Mouse (Mus musculus) ovary, postnatal 10 days (tissue): ENCODE measurements around the gene Usp47.
"Not testable (repeated sequence)": the region's sequence is repeated elsewhere in the genome, so short reads cannot be mapped to it uniquely, and the experiment has no call there.

Source experiments
- DNase-seq: peaks from one replicate; pipeline ENCODE4 v3.0.0; 2022; ENCODE audit warnings: low spot score

Usp47 gene

DNA sequence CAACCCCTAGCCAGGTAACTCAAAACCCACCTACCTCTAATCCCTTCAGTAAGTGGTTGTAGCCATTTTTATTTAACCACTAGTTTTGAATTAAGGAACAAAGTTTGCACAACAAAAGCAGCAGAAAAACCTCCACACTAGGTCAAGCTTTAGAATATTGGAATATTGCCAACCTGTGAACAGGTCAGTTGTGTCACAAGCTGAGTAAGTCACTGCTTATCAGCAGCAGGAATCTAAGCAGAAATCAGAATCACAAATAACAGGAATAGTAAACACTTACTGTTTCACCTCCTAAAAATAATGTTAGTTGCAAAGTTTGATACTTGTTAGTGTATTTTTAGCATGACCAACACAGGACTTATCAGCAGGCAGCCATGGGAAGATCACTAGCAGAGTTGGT, 17.0 kb downstream of the Usp47 start:
- DNase-seq: no peak

DNA sequence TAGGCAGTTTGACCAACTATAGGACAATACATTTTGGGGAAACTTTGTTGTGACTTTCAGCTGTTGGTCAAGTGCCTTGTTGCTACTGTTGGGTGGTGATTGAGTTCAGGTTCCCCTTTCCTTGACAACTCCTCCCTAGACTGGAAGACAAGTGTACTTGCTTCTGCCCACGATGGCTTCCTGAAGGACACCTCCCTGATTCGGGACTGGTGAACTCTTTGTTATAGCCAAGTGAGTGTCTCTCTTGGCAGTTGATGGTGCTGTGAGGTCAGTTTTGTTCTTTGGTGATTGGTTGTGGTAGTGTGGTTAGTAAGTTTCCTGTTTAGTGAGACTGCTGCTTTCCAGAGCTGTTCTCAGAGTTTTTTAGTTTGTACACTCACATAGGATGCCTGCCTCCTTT, 19.5 kb downstream of the Usp47 start:
- no peak for DNase-seq

DNA sequence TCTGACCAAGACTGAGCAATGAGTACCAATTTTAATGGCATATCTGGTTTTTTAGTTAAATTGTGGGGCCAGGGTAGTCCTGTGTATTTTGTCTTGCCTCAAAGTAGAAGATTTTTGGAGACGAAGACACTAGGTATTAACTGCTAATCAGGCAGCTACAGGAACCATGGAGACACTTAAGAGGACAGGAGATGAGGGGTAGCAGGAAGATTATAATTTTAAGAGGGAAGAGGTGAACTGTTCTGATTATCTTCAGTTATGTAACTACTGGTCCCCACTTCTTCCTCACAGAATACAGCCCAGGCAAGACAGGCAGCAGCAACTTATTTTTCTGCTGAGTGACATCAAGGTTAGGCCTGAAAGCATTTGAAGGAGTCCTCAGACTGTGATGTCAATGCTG, 21.9 kb downstream of the Usp47 start:
- no peak for DNase-seq

DNA sequence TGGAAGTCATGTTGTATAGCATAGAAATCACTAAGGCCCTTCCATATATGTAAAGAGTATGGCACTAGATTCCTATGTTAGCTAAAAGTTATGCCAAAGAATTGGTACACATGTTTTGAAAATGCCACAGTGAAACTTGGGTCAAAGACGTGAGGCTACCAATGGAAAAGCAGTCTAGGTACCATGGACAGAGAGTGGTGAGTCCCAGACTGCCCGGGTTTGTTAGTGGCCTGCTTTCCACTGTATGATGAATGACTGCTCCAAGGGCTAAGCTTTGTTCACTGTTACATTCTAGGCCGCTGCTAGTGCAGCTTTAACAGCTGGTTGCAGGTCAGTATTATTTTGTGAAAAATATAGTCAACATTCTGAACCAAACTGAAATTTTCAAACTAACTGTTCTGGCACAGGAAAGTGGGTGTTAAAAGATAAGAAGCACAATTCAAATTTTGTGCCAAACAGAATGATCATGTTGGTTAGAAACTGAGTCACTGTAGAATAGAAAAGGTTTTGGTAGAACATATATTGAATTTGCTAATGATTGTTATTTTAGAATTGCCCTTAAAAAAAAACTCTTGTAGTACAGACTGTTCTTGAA, 22.6 kb downstream of the Usp47 start:
- no peak for DNase-seq

DNA sequence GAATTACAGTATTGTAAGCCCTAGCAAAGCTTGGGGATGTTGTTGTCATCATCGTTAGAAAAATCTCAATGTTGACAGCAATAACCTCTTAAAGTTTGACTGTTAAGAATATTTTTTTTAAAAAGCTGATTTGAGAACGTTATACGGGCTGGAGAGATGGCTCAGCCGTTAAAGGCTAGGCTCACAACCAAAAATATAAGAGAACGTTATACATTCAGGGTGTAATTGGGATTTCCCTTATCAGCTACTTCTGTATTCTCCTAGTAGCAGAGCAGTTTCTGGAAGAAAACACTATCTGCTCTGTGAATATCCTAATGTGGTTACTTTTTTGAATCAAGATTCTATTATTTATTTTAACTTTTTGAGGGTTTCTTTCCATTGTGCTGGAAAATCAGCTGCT, 25.3 kb downstream of the Usp47 start:
- DNase-seq: no peak

DNA sequence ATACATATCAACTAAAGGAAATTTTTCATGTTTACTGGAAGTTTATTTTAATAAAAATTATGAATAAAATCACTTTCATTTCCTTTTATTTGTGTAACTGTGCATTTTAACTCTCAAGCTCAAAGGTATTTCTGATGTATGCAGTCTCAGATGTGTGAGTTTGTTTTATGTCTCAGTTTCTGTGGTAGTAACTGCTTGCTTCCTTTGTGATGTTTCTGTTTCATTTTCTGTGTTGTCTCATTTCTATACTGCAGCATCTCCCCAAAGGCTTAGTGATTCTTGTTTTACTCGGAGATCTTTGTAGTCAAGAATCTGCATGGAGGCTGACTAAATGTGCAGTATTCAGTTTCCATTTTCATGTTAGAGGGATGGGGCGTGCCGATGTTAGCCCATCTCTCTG, 30.4 kb downstream of the Usp47 start:
- DNase-seq: no peak

DNA sequence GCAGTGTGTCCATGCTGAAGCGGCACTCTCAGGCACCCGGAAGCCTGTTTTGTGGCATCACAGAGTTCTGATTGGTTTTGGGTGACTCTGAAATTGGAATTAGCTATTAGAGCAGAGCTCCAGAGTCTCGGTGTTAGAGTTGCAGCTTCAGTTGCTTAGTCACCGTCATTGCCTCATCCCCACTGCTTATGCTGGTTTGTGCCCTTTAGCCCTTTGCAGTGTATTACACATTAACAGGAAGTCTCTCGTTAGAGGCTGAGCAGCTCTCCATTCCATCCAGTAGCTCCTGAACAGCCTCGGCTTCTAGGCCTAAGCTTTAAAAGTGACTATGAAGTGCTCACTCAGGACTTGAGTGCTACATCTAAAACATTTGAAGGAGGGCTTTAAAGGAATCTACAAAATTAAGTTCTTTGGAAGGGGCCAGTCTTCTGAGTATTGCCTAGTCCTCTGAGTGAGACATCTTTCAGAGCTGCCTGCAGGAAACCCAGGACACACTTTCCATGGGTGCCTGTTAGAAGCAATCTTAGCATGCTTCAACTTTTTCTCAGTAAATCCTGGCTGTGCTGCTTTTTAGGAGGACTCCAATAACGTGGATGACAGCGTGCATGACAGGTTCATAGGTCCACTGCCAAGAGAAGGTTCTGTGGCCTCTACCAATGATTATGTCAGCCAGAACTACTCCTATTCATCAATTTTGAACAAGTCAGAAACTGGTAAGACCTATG, 32.8 kb downstream of the Usp47 start:
- no peak for DNase-seq

DNA sequence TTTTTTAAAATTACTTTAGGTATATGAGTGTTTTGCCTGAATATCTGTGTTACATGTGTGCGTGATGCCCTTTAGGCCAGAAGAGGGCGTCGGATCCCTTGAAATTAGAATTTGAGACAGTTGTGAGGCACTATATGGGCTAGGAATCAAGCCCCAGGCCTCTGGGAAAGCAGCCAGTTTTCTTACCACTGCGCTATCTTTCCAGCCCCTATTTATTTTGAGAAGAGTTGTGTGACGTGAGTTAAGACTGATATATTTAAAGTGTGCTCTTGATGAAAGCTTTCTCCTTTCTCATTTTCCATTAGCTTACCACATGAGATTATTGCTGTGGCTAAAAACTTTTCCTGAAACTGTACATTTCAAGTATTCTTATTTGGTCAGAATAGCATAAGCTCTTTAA, 51.6 kb downstream of the Usp47 start:
- no peak for DNase-seq

DNA sequence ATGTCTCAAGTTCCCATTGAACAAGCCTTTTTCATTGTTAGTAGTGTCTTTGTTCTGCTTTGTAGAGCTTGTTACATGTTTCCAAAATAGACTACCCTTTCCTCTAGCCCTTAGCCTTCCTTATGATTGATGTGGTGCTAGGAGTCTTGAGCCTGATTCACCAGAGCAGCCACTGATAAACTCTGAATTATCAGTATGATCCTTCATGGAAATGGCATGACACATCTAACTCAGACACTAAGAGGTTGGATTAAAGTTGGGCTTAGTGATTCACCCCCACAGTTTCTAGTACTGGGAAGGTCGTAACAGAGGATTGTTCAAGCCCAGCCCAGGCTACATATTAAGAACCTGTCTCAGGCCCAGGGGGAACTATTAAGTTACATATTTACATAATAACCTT, 59.3 kb downstream of the Usp47 start:
- DNase-seq: no peak

DNA sequence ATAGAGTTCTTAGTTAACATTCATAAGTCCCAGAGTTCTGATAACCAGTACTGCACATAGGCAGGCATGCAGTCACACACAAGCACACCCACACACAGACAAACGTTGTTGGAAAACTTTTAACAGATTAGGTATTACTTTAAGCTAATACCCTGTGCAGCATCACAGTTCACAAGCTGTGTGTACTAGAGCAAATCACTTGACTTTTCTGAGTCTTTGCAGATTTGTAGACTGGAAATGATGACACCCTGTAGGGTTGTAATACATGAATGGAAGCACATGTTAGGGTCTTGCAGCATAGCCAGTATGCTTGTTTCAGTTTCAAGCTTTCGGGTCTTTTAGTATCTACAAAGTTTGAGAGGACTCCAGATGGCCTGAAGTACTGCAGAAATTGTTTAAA, 60.9 kb downstream of the Usp47 start:
- DNase-seq: no peak

DNA sequence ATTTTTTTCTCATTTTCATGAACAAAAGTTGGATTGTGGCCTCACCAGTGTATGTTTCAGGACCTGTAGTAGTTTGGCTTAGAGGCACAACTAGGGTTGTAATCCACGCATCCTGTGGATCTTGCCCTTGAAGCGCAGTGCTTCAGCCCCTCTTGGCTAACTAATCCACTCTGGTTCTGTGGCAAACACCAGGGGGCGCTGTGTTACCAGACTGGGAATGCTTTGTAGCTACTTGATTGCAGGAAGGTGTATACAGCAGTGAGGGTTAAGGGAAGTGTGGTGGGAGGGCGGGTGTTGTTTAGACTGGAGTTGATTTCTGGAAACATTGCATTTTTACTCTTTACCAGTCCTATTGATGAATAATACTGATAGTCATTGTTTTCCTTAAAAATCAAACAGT, 61.8 kb downstream of the Usp47 start:
- peak; percentile 80 for DNase-seq

DNA sequence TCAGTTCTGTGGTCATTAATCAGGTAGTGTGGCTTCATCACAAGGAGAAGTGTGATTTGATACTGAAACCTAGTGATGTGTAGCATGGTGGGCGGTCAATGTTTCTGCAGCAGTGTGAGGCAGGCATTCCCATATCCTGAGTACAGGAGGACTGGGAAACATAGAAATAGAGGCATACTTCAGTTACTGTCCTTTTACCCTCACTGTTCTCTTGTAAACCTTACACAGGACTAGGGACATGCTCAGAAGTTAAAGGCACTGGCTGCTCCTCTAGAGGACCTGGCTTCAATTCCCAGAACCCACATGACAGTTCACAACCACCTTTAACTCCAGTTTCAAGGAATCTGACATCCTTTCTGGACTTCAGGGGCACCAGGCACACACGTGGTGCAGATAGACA, 62.9 kb downstream of the Usp47 start:
- no peak for DNase-seq

DNA sequence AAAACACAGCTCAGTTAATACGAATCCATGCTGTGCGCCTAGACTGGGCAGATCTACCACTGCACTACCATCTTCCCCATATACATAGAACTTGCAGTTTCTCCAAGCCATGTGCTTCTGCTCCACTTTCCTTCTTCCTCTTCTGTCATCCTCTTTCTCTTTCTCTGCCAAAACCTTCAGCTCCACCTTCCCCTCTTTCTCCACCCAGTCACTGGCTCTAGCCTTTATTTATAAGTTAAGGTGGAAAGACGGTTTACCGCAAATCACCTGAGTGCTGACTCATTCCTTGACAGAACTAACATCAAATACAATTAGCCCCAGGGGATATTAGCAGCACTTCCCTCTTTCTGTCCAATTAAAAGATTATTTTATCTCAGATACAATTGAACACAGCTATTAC, 71.6 kb downstream of the Usp47 start:
- DNase-seq: not testable (repeated sequence)

DNA sequence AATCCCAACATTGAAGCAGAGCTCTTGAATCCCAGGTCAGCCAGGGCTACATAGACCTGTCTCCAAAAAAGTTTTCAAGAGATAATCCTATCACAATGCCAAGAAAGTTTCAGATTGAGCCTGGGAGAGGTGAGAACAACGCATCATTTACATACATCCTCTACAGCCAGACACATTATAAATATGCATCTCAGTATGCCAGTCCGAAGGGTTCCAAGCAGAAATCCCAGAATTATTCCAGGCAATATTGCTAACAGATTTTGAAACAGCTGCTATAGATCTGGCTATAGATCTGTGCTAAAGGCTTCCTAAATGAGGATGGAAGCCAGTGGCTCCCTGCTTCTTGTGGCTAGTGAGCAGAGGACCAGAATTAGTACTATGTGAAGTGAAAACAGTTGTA, 77.6 kb downstream of the Usp47 start:
- DNase-seq: no peak

DNA sequence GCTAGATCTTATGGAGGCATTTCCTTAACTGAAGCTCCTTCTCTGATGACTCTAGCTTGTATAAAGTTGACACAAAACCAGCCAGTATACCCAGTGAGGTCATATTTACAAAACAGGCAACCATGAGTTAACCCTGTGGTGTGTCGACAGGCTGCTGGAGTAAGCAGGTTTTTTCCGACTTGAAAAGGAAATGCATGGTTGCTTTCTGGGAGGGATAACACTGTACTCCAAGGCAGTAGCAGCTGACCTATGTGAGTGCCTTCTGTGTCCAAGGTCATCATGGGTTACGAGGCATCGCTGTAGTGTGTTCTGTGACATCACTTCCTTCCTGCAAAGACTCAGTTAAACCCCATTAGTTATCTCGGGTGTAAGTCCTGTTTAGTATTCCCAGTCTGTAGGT, 79.6 kb downstream of the Usp47 start:
- no peak for DNase-seq

DNA sequence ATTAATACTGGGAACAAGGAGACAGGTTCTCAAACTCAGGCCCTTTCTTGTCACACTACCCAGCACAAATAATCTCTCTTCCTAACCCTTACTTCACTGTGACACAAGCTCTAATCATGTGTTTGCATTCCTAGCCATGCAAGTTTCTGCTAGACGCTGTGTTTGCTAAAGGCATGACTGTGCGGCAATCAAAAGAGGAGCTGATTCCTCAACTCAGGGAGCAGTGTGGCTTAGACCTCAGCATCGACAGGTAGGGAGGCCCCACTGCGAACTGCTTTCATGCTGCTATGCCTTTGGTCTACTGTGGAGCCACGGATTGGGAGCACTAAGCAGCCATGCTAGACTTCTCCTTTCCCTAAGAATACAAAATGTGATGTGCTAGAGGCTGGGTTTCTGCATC, 80.5 kb downstream of the Usp47 start:
- no peak for DNase-seq

DNA sequence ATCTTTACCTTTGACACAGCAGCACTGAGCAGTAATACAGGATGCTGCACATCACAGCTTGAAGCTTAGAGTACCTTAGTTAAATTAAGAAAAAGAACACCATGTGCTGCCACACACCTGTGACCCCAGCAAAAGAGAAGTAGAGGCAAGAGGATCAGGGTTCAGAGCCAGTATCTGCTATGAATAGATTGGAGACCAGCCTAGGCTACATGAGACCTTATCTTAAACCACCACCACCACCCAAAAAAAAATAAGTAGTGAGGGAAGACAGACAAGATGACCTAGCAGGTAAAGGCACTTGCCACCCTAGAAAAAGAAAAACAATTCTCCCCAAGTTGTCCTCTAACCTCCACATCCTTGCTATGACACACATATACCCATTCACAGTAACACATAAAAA, 85.5 kb downstream of the Usp47 start:
- no peak for DNase-seq

DNA sequence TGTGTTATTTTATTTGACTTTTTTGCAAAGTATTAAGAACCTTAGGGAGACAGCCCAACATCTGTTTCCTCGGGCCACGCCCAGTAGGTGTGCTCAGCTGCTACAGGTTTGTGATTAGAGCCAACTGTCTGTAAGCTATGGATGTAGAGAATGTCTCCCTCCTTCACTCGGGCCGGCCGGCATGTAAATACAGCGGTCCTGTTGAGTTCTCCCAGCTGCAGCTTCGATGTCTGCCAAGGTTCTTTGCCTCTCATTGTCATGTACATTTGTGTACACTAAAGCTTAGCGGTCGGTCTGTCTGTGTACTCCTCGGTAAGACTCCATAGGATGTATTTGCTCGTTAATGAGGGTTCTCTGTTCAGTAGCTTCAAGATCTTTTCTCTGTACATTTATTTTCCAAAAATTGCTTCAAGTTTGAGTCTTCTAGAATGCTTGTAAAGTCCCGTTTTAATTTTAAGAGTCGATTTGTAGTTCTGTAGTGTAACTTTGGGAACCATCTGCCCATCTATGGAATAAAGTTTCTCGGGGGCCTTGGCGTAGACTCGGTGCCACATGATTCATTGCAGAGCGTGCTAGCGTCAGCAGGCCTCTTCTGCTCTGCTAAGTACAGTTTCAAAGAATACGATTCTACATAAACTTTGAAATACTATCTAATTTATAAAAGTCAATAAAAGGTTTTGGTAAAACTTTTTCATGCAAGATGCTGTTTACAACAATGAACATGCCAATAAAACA, 87.5 kb downstream of the Usp47 start:
- no peak for DNase-seq

DNA sequence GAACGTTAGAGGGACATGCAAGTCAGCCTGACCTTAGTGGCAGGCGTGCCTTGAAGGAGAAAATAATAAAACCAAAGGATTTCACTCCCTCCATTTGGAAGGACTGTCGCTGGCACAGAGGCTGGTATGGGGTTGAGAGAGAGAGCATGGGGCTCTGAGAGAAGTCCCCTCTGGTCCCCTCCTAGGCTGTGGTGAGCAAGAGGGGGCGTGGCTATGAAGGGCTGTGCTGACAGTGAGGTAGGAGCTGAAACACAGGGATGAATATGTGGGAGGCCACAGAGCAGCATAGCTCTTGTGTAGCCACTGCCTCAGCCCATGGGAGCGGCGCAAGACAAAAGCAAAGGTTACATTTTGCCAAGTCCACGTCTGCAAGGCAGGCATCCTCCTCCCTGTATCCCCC, 94.2 kb downstream of the Usp47 start:
- DNase-seq: no peak

DNA sequence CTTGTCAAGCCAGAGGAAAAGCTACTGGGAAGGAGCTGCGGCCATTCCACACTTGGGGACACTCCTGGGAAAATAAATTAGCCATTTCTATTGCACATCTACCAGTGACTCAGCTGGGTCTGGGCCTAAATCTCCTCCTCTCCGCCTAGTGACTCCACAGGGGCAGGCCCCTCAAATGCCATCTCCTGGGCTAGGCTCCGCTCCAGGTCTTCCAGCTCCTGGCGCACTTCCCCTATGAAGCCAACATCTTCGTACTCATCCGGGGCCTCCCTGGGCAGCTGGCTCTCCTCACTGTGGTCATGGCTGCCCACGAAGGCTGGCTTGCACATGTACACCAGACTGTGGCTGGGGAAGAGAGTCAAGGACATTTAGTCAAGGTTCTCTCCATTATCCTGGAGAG, 94.8 kb downstream of the Usp47 start:
- DNase-seq: no peak

DNA sequence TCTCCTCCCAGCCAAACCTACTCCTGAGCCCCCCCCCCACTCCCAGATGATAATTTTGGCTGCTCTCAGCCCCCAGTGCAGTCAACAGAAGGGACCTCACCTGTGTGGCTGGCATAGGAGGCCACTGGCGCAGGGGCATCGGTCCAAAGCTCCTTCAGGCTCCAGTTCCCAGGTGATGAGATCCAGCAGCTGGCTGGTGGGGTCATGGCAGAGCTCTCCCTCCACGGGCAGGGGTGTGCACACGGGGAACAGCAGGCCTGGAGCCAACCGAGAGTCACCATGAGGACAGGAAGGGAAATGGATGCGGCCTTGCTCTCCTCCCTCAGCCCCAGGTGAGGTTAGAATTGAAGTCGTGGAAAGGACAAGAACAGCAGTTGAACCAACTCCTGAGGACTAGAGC, 95.9 kb downstream of the Usp47 start:
- DNase-seq: no peak

DNA sequence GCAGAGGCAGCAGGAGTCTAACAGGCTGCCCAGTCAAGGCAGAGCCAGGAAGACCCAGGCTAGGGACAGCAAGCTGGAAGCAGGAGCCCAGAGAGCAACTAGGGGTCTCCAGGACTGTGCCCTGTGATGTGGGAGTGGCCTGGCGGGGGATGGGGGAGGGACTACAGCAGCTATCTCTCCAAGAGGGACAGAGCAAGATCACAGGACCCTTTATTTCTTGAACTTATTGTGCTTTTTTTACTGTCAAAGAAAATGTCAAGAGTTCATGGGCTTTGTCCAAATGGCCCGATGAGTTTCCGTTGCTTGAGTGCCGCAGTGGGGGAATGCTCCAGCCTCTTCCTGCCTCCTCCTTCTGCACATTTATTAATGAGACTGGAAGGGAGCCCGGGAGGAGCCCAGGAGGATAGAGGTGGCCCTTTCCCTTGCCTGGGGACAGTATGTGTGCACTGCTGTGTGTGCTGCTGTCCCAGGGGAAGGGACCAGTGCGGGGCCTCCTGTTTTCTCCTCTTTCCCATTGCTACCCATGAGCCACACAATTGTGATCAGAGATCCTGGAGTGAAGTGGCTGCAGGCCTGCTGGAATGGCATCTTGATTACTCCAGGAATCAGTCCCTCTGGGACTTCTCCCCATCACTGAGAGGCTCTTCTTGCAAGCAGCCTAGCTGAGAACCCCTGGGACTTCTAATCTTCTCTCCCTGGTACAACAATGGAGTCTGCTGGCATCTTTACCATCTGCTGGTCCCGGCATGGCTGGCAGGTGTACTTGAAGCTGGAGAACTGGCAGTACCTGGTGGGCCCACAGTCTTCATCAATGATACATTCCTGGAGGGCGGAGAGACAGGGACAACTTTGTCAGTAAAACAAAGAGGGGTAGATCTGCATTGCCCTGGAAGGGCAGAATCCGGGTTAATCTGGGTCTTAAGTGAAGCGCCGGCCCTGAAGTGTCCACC, 97.8 kb downstream of the Usp47 start:
- no peak for DNase-seq
